Mouse (Mus musculus): ENCODE measurements around the gene Dlg5. TPM values are rescaled to one million over a fixed set of nuclear protein-coding genes. Genes with fewer than 3 reads are reported as not detected.
A peak's percentile ranks its signal among the peaks of the same experiment; 100 is the strongest.

Dlg5 gene
- polyA plus RNA-seq, 1 experiment from 2014 or later = 33.6 TPM

DNA sequence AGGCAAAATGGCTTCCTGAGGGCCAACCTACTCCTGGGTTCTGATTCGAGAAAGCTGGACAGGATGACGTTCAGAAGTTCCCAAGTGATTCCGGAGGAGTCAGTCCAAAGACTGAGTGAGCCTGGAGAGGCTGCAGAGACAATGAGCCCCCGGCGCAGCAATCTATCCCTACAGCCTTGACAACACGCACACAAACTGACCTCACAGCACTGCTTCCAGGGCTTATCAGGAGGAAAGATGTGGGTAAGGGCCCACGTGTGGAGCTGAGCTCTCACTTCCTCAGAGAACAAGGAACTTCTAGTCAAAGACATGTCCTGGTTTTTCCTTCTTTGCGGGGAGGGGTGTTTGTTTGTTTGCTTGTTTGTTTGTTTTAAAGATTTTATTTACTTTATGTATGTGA, 18.7 kb downstream of the Dlg5 start:
- Histone ChIP-seq H3K4me3 (ENCODE audit: low read depth, low read length) (no peak overlapping the region), H3K36me3 (ENCODE audit: control insufficient read depth, insufficient read depth, low read length) (no peaks in the 10 kb centered on the region)

DNA sequence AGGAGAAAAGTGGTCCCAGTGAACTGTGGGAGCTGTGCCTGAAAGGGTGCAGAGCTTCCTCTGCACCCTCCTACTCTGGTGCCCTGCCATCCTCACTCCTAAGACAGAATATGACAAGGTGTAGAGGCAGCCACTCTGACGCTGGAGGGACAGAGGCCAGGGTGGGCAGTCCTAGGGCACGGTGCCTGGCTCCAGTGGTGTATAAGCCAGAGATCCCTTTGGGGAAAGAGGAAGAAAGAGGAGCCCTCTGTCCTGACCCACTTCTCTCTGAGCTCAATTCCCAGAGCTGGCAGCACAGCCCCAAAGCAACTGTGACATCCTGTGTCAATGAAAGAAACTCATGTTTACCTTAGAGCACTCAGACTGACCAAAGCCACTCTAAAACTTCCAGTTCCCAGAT, 19.4 kb downstream of the Dlg5 start:
- Histone ChIP-seq H3K36me3 (ENCODE audit: control insufficient read depth, insufficient read depth, low read length) (no peaks in the 10 kb centered on the region), H3K4me3 (ENCODE audit: low read depth, low read length) (no peak overlapping the region), H3K4me2 (replicated peaks; ENCODE audit: low read depth, low read length) (no peak overlapping the region), H3K4me1 (ENCODE audit: control insufficient read depth, insufficient read depth, low read length) (no peaks in the 10 kb centered on the region), H3K27me3 (ENCODE audit: control insufficient read depth, insufficient read depth, low read length) (no peaks in the 10 kb centered on the region), H3K9me3 (ENCODE audit: control insufficient read depth, low read depth, low read length) (no peaks in the 10 kb centered on the region), H3K9ac (replicated peaks; ENCODE audit: low read depth, low read length) (no peak overlapping the region), H3K27ac (ENCODE audit: low read length) (no peak overlapping the region)
- ATAC-seq (ENCODE audit: insufficient number of reproducible peaks, insufficient read depth, low FRiP score, low read depth) = no peak
- 88% methylated on average over 2 of the region's 2 CpGs for WGBS

More for the DNA sequence above, 18.7 kb downstream of the Dlg5 start:
- ATAC-seq (ENCODE audit: insufficient number of reproducible peaks, insufficient read depth, low FRiP score, low read depth) = no peak
- no peaks in the 10 kb centered on the region for H3K27me3 ChIP-seq (ENCODE audit: control insufficient read depth, insufficient read depth, low read length)
- no peak overlapping the region for H3K4me2 ChIP-seq (replicated peaks; ENCODE audit: low read depth, low read length)
- H3K9ac ChIP-seq (replicated peaks; ENCODE audit: low read depth, low read length) = no peak overlapping the region
- H3K9me3 ChIP-seq (ENCODE audit: control insufficient read depth, low read depth, low read length) = no peaks in the 10 kb centered on the region
- H3K4me1 ChIP-seq (ENCODE audit: control insufficient read depth, insufficient read depth, low read length) = no peaks in the 10 kb centered on the region
- 87% methylated on average over 8 of the region's 8 CpGs for WGBS
- no peak overlapping the region for H3K27ac ChIP-seq (ENCODE audit: low read length)

DNA sequence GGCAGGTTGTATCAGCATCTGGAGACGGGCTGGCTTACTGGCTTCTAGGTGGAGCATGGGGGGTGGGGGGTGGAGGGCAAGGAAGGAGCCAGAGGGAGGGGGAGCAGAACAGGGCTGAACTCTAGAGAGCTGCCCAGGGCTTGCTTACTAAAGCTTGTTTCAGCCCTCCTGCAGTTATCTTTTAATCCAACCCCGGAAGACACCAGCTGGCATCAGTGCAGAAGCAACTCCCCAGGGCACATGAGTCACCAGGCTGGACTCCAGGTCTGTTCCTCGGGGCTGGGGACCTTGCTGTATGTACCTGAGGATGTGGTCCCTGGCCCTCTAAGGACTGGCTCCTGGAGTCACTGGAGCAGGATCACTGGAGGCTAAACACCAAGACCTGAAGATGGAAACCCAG, 23.0 kb downstream of the Dlg5 start:
- Histone ChIP-seq H3K27ac (ENCODE audit: low read length) (no peak overlapping the region), H3K4me2 (replicated peaks; ENCODE audit: low read depth, low read length) (no peak overlapping the region), H3K9ac (replicated peaks; ENCODE audit: low read depth, low read length) (no peak overlapping the region), H3K27me3 (ENCODE audit: control insufficient read depth, insufficient read depth, low read length) (no peaks in the 10 kb centered on the region), H3K9me3 (ENCODE audit: control insufficient read depth, low read depth, low read length) (no peaks in the 10 kb centered on the region), H3K36me3 (ENCODE audit: control insufficient read depth, insufficient read depth, low read length) (no peaks in the 10 kb centered on the region), H3K4me3 (ENCODE audit: low read depth, low read length) (no peak overlapping the region), H3K4me1 (ENCODE audit: control insufficient read depth, insufficient read depth, low read length) (peaks cover 3% of the 10 kb centered on the region; the same call in 1 of the 2 replicates)
- 45% methylated on average over 3 of the region's 3 CpGs for WGBS
- ATAC-seq (ENCODE audit: insufficient number of reproducible peaks, insufficient read depth, low FRiP score, low read depth) = no peak

DNA sequence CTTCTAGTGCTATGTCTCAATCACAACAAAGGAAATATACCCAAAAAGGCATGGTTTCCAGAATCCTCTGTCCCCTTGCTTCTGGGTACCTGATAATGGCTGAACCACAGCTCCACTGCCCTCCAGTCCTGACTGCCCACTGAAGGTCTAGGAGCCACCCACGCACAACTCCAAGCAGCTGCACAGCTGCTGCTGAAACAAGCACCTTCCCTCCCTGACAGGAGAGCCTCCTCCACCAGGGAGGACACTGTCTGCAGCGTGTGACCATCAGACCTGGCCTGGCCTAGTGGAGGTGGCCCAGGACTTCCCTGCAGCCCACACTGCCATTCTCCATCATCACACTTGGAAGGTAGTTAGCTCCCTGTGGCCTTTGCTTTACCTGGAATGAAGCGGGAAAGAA, 23.4 kb downstream of the Dlg5 start:
- ATAC-seq (ENCODE audit: insufficient number of reproducible peaks, insufficient read depth, low FRiP score, low read depth) = no peak
- H3K4me3 ChIP-seq (ENCODE audit: low read depth, low read length) = no peak overlapping the region
- no peak overlapping the region for H3K9ac ChIP-seq (replicated peaks; ENCODE audit: low read depth, low read length)
- no peak overlapping the region for H3K27ac ChIP-seq (ENCODE audit: low read length)
- no peaks in the 10 kb centered on the region for H3K27me3 ChIP-seq (ENCODE audit: control insufficient read depth, insufficient read depth, low read length)
- H3K36me3 ChIP-seq (ENCODE audit: control insufficient read depth, insufficient read depth, low read length) = no peaks in the 10 kb centered on the region
- no peak overlapping the region for H3K4me2 ChIP-seq (replicated peaks; ENCODE audit: low read depth, low read length)
- no peaks in the 10 kb centered on the region for H3K9me3 ChIP-seq (ENCODE audit: control insufficient read depth, low read depth, low read length)
- peaks cover 8% of the 10 kb centered on the region; the same call in 1 of the 2 replicates for H3K4me1 ChIP-seq (ENCODE audit: control insufficient read depth, insufficient read depth, low read length)
- 74% methylated on average over 3 of the region's 3 CpGs for WGBS

DNA sequence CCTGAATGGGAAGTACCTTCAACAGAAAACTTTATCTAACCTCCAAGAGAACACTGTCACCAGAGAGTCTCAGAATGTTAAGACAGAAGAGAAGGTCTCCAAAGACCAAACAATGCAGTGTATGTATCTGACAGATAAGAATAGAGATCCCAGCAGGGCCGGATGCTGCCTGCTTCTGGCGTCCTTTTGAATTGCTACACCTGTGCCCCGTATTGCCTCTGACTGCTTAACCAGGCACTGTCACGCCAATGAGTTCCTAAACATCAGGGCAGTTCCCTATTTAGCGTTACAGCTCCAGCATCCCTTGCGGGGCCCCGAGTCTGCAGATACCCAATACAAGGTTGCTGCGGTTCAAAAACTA, 28.4 kb downstream of the Dlg5 start:
- H3K27me3 ChIP-seq (ENCODE audit: control insufficient read depth, insufficient read depth, low read length) = no peaks in the 10 kb centered on the region
- H3K4me2 ChIP-seq (replicated peaks; ENCODE audit: low read depth, low read length) = no peak overlapping the region
- H3K4me1 ChIP-seq (ENCODE audit: control insufficient read depth, insufficient read depth, low read length) = peaks cover 31% of the 10 kb centered on the region
- no peak for ATAC-seq (ENCODE audit: insufficient number of reproducible peaks, insufficient read depth, low FRiP score, low read depth)
- no peak overlapping the region for H3K4me3 ChIP-seq (ENCODE audit: low read depth, low read length)
- no peaks in the 10 kb centered on the region for H3K9me3 ChIP-seq (ENCODE audit: control insufficient read depth, low read depth, low read length)
- WGBS = 62% methylated on average over 8 of the region's 8 CpGs
- no peak overlapping the region for H3K27ac ChIP-seq (ENCODE audit: low read length)
- H3K9ac ChIP-seq (replicated peaks; ENCODE audit: low read depth, low read length) = no peak overlapping the region
- H3K36me3 ChIP-seq (ENCODE audit: control insufficient read depth, insufficient read depth, low read length) = no peaks in the 10 kb centered on the region

DNA sequence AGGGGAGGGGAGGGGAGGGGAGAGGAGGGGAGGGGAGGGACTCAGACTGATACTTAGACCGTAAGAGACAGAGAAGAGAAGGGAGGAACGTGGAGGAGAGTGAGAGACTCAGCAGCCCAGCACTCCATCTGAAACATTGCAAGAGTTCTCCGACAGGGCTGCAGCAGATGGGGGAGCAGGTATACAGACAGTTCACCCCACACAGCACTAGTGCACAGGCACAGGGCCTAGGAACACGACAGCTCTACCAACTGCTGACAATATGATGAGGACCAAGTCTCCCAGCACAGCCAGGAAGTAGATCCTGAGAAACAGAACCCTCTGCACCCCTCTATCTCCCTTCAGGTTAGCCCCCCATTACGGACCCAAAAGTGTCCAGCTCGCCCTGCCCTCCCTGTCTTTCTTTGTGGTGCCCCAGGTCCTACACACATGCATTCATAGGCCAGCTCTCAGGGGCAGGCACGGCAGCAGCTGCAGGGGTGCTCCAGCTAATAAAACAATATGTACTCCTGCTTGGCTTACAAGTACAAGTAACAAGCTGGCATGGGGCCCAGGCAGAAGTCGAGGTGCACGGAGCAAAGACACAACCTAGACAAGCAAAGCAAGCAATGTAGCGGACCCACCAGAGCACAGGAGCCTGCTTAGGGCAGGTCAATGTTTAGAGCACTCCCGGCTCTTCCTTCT, 28.9 kb downstream of the Dlg5 start:
- no peak overlapping the region for H3K4me3 ChIP-seq (ENCODE audit: low read depth, low read length)
- no peaks in the 10 kb centered on the region for H3K9me3 ChIP-seq (ENCODE audit: control insufficient read depth, low read depth, low read length)
- H3K4me1 ChIP-seq (ENCODE audit: control insufficient read depth, insufficient read depth, low read length) = peaks cover 31% of the 10 kb centered on the region
- H3K27me3 ChIP-seq (ENCODE audit: control insufficient read depth, insufficient read depth, low read length) = no peaks in the 10 kb centered on the region
- WGBS = 38% methylated on average over 11 of the region's 11 CpGs
- H3K4me2 ChIP-seq (replicated peaks; ENCODE audit: low read depth, low read length) = no peak overlapping the region
- no peak overlapping the region for H3K27ac ChIP-seq (ENCODE audit: low read length)
- no peak for ATAC-seq (ENCODE audit: insufficient number of reproducible peaks, insufficient read depth, low FRiP score, low read depth)
- H3K9ac ChIP-seq (replicated peaks; ENCODE audit: low read depth, low read length) = no peak overlapping the region
- no peaks in the 10 kb centered on the region for H3K36me3 ChIP-seq (ENCODE audit: control insufficient read depth, insufficient read depth, low read length)

DNA sequence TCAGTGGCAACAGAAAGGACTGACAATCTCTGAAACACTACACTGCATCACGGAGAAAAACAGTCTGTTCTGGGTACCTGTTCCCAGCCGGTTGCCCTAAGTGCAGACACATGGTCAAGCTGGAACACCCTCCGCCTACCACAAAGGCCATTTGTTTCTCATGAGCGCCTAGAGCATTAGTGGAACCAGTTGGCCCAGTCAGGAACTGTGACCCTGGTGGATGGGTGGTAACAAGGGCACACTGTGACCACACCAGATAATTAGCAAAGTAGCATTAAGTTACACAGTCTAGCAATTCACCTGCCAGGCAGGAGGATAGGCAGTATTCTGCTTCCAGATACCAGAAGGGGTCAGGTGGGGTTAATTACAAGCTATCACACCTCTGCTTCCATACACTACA, 29.7 kb downstream of the Dlg5 start:
- Histone ChIP-seq H3K27ac (ENCODE audit: low read length) (no peak overlapping the region), H3K4me2 (replicated peaks; ENCODE audit: low read depth, low read length) (no peak overlapping the region), H3K9me3 (ENCODE audit: control insufficient read depth, low read depth, low read length) (no peaks in the 10 kb centered on the region), H3K4me1 (ENCODE audit: control insufficient read depth, insufficient read depth, low read length) (peaks cover 31% of the 10 kb centered on the region), H3K27me3 (ENCODE audit: control insufficient read depth, insufficient read depth, low read length) (no peaks in the 10 kb centered on the region), H3K36me3 (ENCODE audit: control insufficient read depth, insufficient read depth, low read length) (no peaks in the 10 kb centered on the region), H3K9ac (replicated peaks; ENCODE audit: low read depth, low read length) (no peak overlapping the region), H3K4me3 (ENCODE audit: low read depth, low read length) (no peak overlapping the region)
- 60% methylated on average over 4 of the region's 4 CpGs for WGBS
- peak; percentile 30; the same call in 1 of the 2 replicates for ATAC-seq (ENCODE audit: insufficient number of reproducible peaks, insufficient read depth, low FRiP score, low read depth)

DNA sequence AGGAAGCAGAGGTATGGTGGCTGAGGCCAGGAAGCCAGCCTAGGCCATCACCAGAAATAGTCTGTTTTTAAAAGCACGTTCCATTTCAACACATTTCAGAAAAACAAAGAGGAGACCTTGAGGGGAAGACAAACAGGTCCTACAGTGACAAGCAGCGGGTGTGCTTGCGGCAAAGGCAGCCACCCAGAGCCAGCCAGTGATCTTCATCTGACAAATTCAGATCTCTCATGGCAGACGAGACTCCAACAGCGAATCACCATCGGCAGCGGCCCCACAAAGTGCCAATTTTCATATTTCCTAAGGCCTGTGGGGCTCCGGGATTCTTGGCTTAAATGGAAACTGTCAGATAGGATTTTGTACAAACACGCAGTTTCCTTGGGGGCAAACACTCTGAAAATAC, 31.3 kb downstream of the Dlg5 start:
- 70% methylated on average over 9 of the region's 9 CpGs for WGBS
- Histone ChIP-seq H3K9me3 (ENCODE audit: control insufficient read depth, low read depth, low read length) (no peaks in the 10 kb centered on the region), H3K4me3 (ENCODE audit: low read depth, low read length) (no peak overlapping the region), H3K4me1 (ENCODE audit: control insufficient read depth, insufficient read depth, low read length) (peaks cover 34% of the 10 kb centered on the region), H3K27ac (ENCODE audit: low read length) (no peak overlapping the region), H3K4me2 (replicated peaks; ENCODE audit: low read depth, low read length) (no peak overlapping the region), H3K9ac (replicated peaks; ENCODE audit: low read depth, low read length) (no peak overlapping the region), H3K36me3 (ENCODE audit: control insufficient read depth, insufficient read depth, low read length) (no peaks in the 10 kb centered on the region), H3K27me3 (ENCODE audit: control insufficient read depth, insufficient read depth, low read length) (no peaks in the 10 kb centered on the region)
- ATAC-seq (ENCODE audit: insufficient number of reproducible peaks, insufficient read depth, low FRiP score, low read depth) = no peak

DNA sequence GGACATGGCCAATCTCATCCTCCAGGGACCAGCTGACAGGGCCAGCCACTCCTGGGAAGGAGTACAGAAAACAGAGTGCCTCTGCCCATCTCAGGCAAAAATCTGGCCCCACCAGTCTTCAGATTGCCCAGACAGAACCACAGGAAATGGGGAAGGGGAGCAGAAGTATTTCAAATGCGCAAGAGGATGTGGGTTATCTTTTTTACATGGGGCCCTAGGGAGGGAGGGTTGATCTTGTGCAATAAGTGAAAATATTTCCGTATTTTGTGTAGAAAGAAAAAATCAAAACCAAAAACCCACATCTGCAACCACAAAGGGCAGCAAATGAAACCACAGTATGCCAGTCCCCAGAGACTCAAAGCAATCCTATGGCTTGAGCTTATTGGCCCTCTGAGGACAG, 32.4 kb downstream of the Dlg5 start:
- WGBS = 71% methylated on average over 2 of the region's 2 CpGs
- Histone ChIP-seq H3K36me3 (ENCODE audit: control insufficient read depth, insufficient read depth, low read length) (no peaks in the 10 kb centered on the region), H3K27me3 (ENCODE audit: control insufficient read depth, insufficient read depth, low read length) (no peaks in the 10 kb centered on the region), H3K4me3 (ENCODE audit: low read depth, low read length) (no peak overlapping the region), H3K9me3 (ENCODE audit: control insufficient read depth, low read depth, low read length) (no peaks in the 10 kb centered on the region), H3K4me2 (replicated peaks; ENCODE audit: low read depth, low read length) (no peak overlapping the region), H3K4me1 (ENCODE audit: control insufficient read depth, insufficient read depth, low read length) (peaks cover 40% of the 10 kb centered on the region), H3K27ac (ENCODE audit: low read length) (no peak overlapping the region), H3K9ac (replicated peaks; ENCODE audit: low read depth, low read length) (no peak overlapping the region)
- ATAC-seq (ENCODE audit: insufficient number of reproducible peaks, insufficient read depth, low FRiP score, low read depth) = no peak

All from stomach, embryonic 14.5 days (tissue).